Mouse (Mus musculus) thymus, postnatal 25 days (tissue): ENCODE data around the gene Tgfb1i1.

Experiments
- DNase-seq: peaks from one replicate; pipeline ENCODE4 v3.0.0; 2022

The Tgfb1i1 gene

GRCm38 (mm10) chr7:128296514-128296913 lies 49.9 kb downstream of the Tgfb1i1 start:
- DNase-seq = no peak

GRCm38 (mm10) chr7:128297291-128297616 lies 50.6 kb downstream of the Tgfb1i1 start:
- DNase-seq = peak; percentile 6

- DNase-seq = peak; percentile 76
These were observed 51.2 kb downstream of the Tgfb1i1 start, which contains the start of gene BC017158 for GRCm38 (mm10) chr7:128297617-128298480. Gene BC017158, minus strand, starts transcription at chr7:128298170.

- no peak for DNase-seq
These were observed 52.1 kb downstream of the Tgfb1i1 start for GRCm38 (mm10) chr7:128298481-128299342.

- no peak for DNase-seq
These were observed 54.3 kb downstream of the Tgfb1i1 start for GRCm38 (mm10) chr7:128300952-128301351.

- no peak for DNase-seq
These were observed 55.5 kb downstream of the Tgfb1i1 start for GRCm38 (mm10) chr7:128302151-128302550.

- DNase-seq = no peak
These were observed 57.6 kb downstream of the Tgfb1i1 start for GRCm38 (mm10) chr7:128304198-128304597.

- peak; percentile 10 for DNase-seq
These were observed 58.3 kb downstream of the Tgfb1i1 start for GRCm38 (mm10) chr7:128304907-128305306.
